Mouse (Mus musculus): Measurements from ENCODE around the gene Cep41.

Gene Cep41

DNA sequence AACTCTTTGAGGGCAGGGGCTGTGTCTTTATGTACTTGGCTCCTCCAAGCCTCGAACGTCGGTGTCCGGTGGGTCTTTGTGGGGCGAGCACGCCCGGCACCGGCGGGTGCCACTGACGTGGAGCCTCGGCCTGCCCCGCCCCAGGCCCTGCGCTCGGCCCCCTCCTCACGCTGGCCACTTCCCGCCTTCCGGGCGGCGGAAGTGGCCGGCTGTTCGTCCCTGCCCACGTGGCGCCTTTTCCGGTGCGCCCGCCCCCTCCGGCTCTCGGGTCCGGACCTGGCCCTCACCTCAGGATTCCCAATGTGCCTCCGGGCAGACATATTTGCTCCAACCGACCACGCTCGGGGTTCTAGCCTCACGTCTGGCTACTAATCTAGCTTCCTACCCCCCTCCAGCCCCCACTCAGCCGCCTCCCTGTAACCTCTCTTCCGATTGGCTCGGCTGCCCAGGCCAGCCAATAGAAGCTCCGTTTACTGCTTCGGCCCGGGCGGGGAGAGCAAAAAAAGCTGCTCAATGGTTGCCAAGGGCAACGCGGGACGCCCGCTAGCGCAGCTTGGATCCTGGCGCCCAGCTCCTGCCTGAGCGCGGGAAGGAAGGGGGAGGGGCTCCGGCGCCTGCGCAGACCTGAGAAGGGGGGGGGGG lies at the start of gene Cep41:
Gene Cep41, minus strand, starts transcription at position 400 of the 642 bp plus-strand sequence.
- DNase-seq (ENCODE audit: low spot score): peak; percentile 98

DNA sequence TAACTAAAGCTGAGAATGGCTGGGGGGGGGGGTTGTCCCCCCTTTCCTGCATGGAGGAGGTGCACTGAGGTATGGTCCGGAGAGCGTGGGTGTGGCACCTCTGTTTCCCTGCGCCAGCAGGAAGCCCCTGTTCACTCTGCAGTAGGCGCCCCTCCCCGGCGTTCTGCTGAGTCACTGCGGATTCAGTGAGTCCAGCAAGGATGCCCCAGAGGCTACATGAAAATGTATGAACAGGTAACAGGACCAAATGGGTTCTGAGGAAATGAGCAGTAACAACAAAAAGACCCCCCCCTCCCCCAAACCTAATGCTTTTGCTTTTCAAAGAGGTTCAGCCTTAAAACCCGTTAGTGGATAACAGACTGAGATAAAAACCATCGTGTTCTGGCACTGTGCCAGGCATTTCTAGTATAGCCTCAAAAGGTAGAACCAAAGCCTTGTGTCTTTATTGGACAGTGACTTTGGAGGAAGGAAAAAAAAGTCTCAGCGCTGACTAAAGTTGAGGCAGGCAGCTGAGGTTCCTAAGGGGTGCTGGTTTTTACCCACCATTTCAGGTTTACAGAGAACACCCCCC lies 45.7 kb upstream of the Cep41 start:
- peak; percentile 53 for DNase-seq (ENCODE audit: low spot score)

DNA sequence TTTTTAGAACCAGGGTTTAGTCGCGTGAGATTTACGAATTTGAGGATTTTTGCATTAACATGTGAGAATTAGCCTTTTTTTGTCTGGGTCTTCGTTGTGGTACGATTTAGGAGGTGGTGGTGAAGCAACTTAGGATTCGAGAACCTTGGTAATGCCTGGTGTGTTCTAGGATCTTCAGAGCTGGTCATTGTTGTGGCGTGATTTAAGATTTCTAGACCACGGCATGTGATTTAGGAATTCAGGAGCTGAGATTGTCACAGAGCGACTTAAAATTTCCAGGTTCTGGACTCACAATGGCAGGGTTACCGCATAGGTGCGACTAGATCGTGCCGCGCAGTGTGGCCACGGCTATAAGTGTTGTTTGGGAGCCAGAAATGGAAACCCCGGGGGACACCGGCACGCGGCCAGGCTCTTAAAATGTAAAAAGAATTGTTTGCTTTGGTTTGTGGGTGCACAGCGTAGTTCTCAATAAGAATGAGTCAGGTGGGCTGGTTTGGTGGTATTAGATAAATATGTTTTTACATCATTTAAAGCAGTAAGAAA lies 45.0 kb upstream of the Cep41 start:
- no peak for DNase-seq (ENCODE audit: low spot score)

DNA sequence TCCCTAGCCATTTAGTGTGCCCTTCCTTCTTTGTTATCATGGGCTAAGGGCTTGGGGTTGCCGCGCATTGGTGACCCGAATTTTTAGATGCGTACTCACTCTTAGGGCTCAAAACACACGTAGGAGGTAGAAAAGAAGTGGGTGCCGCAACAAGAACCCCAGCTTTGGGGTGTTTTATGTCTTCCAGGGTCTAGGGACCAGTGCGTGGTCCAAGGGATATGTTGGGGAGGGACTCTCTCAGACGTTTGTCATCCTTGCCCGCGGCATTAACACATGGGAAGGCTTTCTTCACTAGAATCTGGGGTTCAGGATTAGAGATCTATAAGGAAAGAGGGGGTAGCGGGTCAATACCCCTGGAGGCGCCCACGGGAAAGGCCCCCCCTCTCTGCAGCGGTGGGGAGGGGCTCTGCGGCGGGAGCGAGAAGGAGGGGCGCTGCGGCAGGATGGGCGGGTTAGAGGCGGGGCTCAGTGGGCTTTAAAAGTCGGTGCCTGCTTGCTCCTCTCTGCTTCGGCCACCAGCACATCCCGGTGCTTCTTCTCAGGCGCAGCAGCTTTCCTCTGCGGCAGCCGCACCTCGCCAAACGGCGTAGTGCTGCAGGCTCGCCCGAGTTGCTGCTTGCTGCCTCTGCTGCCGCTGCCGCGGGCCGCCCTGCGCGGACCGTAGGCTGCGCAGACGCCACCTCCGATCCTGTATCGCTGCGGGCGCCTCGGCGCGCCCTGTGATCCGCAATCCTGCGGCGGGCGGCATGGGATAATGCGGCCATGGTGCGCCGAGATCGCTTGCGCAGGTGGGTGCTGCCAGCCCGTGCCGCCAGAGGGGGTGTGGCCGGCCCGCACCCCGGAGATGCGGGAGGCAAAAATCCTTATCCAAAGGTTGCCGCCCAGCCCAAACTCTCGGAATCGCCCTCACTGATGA lies 44.3 kb upstream of the Cep41 start:
- peak; percentile 84 for DNase-seq (ENCODE audit: low spot score)

DNA sequence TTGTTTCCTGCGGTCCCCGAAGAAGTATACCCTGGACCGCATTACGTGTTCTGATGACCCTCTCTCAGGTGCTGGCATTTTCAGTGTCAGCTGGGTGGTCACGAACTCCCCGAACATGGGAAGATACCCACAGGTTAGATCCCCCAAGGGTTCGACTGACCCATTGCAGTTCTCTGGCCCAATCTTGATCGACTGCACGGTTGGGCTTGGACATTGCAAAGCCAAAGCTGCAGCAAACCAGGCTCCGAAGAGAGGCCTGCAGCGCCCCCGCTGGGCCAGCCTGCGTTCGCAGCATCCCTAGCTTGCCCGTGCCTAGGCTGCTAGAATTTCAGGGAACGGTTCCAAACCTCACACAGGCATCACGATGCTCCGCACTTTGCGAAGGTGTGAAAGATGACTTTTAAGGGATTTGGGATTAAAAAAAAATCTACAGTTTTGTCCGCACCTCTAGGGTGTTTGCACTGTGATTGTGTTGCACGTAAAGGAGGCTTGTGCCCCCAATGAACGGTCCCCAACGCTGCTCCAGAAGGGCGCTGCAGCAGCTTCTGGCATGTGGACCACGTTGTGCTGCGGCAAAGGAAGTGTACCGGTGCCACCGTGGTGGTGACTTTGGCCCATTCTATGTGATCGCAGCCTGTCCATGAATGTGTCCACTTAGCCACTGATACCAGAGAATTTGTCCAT lies 43.5 kb upstream of the Cep41 start:
- DNase-seq (ENCODE audit: low spot score): peak; percentile 87

DNA sequence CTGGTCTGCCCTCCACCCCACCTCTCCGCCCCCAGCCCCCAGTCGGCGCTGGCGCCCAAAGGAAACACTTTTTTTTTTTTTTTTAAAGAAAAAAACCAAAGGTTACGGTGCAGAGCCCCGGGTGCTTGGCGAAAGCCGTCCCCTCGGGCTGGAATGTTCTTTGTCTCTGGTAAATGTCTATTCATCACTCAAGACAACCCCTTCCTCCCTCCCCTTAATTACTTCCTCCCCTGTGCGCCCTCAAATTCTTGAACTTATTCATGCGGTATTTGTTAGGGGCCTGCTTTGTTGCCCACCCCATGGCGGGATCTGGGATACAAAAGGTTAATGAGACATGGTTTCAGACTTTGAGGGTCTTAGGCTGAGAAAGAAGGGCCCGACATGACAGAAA lies 42.8 kb upstream of the Cep41 start:
- DNase-seq (ENCODE audit: low spot score): peak; percentile 66

DNA sequence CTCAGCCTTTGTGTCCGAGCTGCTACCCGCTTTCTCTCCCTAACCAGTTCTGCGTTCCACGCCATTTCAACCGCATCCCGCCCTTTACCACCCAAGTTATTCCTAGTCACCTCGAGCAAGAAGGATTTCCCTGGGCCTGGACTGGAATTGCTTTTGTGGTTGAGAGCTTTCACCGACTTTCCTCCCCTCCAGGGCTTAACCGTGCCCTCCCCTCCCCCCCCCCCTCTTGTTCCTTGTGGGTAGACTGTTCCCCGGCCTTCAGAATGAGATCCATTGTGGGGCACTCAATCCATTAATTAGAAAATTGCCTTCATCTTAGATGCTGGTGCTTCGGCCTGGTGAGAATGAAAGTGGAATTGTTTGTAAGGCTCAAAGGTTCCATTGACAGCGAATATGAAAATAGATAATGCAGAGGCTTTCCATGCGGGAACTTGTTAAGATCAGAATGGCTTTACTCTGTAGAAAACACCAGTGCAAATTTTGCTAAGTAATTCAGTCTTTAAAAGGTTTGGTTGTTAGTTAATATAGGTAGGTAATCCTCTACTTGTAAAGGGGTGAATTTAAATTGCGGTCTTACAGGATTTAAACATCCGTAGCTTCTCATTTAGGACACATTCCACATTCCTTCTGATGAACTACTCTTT lies 42.3 kb upstream of the Cep41 start:
- DNase-seq (ENCODE audit: low spot score): peak; percentile 58

DNA sequence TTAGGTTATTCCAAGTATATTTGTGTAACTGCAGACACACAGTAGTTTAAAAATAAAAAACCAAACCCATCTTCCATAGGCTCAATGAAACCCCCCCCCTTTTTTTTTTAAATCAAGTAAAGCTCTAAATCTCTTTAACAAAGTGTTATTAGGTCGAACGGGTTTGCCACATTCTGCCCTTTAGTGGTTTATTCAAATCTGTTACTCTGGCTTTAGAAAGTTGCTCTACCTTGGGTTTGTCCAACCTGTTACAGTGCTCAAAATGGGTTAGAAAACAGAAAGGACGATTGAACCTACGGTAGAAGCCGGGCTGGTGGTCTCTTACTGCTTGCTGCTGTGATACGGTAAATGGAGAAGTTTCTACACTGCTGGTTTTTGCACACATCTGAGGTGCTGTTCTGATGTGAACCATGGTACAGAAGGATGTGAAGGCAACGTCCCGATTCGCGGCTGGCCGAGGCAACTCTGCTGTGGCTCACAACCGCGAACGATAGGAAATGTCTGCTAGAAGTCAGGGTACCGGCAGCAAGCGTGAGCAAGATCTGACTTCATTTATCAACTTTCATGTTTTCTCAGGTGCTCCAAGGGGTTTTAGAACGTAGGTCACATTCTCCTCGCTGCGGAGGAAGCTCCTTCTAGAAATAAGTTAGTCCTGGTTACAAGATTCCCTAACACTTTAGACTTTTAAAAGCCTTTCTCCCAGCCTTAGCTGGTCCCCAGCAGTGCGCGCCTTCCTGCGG lies 41.6 kb upstream of the Cep41 start:
- no peak for DNase-seq (ENCODE audit: low spot score)

DNA sequence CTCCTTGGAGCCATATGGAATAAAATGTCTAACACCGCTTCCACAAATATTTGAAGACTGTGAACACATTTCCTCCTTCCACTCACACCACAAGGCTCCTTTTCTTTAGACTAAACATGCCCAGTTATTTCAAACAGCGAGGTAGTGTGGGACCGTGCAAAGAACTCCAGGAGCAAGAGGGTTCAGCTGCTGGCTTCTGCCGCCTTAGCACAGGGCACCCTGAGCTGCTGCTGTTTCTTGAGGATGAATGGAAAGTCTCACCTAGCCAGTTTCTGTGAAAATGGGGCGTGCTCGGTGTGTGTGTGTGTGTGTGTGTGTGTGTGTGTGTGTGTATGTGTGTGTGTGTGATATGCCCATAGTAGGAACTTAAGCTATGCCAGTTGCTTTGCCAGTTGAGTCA lies 40.9 kb upstream of the Cep41 start:
- no peak for DNase-seq (ENCODE audit: low spot score)

DNA sequence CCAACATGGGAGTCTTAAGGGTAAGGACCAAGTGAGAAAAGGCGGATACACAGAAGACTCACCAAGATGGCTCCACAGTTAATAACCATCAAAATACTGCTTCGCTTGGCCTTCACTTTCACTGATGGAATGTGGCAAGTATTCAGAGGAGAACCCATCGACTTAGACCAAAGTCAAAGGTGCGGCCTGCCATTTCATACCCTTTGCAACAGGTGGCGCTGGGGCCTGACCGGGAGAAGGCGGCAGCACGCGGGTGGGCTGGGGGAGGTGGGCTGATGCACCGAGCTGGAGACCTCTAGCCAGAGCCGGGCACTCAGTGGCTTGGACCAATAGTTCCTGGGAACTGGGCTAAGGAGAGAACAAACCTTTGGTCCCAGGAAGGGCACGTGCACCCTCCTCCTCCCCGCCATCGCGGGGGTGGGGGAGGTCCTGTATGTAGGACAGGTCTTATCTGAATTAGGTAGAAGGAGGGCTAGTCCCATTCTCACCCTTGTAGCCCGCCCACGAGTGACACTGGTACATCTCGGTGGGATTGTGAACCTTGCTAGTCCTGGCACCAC lies 39.1 kb upstream of the Cep41 start:
- no peak for DNase-seq (ENCODE audit: low spot score)

DNA sequence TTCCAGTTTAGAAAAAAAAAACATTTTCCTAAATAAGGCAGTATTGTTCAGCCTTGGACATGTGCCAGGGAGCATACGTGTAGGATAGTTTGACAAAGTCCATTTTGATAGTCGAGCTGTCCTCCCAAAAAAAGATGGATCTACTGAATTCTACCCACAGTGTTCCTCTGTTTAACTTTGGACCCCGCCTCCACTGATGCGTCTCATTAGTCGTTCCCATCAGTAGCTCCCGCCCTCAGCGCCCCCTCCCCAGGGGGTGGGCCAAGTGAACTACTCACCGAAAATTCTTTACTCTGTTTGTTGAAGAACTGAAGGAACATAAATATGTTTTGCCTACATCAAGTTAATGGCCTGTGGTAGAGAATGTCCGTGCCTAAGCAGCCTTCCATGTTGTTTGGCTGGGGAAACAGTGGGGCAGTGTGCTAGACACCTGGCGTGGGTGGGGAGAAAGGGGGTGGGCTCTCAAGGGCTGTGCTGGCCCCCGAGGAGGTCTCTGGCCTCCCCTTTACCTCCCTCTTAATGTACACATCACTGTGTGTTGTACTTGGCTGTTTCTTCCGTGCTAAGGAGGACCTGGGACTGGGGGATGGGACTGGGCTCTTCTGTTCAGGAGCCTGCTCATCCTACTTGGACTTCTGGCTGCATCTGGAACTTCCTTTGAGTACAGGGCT lies 36.9 kb upstream of the Cep41 start:
- DNase-seq (ENCODE audit: low spot score): no peak

DNA sequence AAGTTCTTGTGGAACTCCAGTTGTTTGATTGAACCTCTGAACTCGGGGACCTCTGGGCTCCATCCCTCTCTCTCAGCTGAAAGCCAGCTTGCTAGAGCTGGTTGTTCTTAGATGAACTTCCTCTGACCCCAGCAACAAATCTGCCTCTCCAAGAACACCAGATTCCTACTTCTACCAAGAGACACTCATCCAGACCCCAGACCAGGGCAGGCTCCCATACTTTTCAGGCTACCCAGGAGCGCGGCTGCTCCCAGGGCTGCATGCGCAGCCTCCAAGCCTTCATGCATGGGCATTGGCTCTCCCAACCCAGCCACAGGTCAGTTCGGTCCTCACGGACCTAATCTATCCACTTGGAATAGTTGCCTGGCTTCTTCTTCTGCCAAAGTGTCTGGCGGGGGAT lies 29.8 kb upstream of the Cep41 start, which contains the start of gene Mest:
Gene Mest, plus strand, starts transcription at position 217 of the 400 bp plus-strand sequence.
- DNase-seq (ENCODE audit: low spot score): no peak

DNA sequence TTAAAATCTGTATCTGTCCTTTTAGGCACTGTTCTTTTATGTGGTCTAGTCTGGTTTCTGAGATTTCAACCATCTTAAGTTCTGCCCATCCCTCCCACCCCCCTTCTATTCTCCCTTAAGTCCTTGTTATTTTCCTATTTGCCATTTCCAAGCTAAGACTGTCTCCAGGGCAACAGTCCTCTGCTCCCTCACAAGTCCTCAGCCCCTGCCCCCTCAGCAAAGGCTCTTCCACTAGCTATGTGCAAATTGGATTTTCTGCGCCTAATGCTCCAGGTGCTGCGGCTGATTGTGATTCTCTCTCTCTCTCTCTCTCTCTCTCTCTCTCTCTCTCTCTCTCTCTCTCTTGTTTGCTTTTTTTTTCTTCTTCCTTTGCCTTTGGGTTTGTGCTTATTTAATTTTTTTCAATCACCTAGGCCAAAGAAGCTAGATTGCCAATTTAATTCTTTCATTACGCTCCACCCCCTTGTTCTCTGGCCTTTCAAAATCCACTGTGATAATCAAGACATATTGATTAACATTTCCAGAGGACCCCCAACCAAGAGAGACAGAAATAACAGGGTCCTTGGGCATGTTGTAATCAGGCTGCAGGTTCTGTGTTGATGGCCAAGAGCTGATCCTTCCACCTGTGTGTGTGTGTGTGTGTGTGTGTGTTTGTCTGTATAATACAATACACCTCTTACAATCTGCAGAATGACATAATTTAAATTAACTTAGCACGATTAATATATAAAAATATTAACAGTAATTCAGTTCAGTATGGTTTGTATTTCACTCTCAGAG lies 29.0 kb upstream of the Cep41 start:
- DNase-seq (ENCODE audit: low spot score): peak; percentile 37

DNA sequence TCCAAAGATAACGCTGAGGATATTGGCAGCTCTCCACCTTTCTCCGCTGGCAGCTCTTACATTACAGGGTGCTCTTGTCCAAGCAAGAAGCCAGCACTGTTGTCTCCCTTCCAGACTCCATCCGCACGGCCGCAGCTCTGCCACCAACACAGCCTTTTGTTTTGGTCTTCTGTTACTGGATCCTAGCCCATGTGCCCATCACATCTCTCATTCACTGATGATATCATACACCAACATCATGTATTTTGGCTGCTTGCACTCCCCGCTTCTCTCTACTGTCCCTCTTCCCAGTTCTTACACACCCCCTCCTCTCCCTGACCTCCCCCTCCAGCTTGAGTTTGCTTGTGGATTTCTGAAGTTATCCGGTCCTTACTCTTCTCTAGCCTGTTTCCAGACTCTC lies 23.2 kb upstream of the Cep41 start:
- DNase-seq (ENCODE audit: low spot score): no peak

DNA sequence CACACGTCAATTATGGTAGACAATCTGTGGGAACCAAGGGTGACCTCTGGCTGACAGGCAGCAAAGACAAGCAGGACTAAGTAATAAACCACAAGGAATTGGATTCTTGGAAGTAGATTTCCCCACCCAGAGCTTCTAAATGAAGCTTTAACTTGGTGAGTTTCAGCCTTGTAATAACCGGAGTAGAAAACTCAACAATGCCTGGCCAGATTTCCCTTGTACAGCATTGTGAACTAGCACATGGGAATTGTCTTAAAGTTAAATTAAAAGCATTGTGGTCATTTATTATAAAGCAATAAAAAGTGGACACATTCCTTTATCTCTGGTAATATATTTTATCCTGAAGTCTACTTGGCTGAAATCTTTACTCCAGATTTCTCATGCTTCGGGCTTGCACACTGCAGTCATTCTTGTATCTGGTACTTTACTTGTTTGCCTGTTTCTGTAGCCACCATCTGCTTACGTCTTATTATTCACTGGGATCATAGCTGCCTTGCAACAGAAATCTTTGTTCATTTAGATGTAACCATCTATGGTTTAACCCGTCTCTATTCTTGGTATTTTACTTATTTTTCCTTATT lies 21.4 kb upstream of the Cep41 start:
- DNase-seq (ENCODE audit: low spot score): no peak

DNA sequence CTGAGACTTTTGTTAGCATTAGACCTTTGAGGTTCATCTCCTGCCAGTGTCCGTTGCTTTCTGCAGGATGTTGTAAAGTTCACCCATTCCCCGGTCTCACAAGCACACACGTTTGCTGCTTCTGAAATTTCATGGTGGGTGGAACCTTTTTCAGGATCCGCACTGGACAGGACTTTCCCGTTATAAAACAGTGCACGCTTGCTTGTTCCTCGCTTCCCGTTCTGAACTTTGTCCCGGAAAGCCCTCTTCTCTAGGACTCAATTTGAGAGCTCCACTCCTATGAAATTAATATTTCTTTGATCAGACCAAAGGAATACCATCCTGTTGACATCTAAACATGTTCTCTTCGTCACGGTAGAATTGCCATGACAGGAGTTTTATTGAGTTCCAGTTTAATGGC lies 20.3 kb upstream of the Cep41 start:
- DNase-seq (ENCODE audit: low spot score): no peak

DNA sequence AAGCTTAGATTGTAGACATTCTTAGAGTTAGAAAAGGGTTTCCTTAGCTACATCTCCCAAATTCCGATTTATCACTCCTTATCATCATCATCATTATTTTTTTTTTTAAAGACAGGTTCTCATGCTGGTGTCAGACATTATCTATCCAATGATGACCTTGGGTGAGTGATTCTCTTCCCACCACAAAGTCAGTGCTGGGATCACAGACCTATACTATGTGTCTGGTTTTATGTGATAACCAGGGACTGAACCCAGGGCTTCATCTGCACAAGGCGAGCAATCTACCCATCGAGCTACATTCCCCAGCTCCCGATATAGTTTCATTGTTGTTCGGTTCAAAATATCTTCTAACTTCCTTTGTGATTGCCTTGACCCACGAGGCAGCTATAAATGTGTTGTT lies 19.9 kb upstream of the Cep41 start:
- DNase-seq (ENCODE audit: low spot score): no peak

DNA sequence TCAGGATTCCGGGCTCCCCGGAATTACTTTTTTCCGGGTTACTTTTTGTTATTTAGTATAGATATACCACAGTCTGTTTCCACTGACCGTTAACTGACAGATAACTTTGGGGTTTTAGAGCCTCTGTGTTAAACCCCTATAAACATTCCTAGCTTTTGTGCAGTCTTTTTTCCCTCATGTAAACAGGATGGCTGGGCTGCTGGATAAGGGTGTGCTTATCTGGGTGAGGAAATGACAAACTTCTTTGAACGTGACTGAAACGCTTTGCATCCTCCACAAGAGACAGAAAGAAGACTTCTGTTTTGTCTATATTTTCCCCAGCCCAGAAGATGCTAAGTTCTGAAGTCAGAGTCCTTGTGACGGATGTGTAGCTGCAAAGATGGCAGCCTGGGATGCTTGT lies 18.9 kb upstream of the Cep41 start:
- DNase-seq (ENCODE audit: low spot score): no peak

DNA sequence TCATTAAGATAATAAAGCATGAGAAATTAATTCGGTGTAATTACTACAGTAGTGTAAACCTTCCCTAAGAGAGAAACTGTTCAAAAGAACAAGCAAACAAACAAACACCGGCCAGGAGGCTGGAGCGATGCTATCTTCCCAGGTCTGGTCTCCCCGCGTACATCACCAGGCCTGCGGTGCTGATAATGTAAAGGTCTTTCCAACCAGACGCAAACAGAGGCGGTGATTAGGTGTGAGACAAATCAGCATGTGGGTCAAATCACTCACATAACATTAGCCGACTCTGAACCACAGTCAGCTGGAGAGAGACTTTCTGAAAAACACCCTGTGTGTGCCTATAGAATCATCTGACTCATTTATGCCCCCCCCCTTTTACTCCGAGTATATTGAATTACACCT lies 17.8 kb upstream of the Cep41 start:
- DNase-seq (ENCODE audit: low spot score): no peak
